Mouse (Mus musculus) neural tube, embryonic 15.5 days (tissue): ENCODE data around the gene Vmp1. TPM values are rescaled to one million over a fixed set of nuclear protein-coding genes. Genes with fewer than 3 reads are reported as not detected.
A peak's percentile ranks its signal among the peaks of the same experiment; 100 is the strongest.

Experiments used
- ATAC-seq: fragments of 200-750 bp; cut with Nextera tagmentation; 2 replicates; pipeline ENCODE4 v1.8.0; 2017; ENCODE audit warnings: mild to moderate bottlenecking, moderate TSS enrichment, moderate library complexity; ENCODE audit not compliant: low FRiP score
- H3K27ac ChIP-seq: fragments of 300-500 bp; sonication (generic); replicated peaks from 2 replicates; pipeline ENCODE4 v1.5.1; 2015; ENCODE audit warnings: mild to moderate bottlenecking, inconsistent platforms
- H3K27me3 ChIP-seq: fragments of 300-500 bp; sonication (generic); replicated peaks from 2 replicates; pipeline ENCODE4 v1.6.1; 2015; ENCODE audit warnings: inconsistent platforms
- H3K36me3 ChIP-seq: fragments of 300-500 bp; sonication (generic); 2 replicates; pipeline ENCODE4 v1.6.1; 2015; ENCODE audit warnings: inconsistent platforms
- H3K4me1 ChIP-seq: fragments of 300-500 bp; sonication (generic); 2 replicates; pipeline ENCODE4 v1.6.1; 2015; ENCODE audit warnings: inconsistent platforms
- H3K4me2 ChIP-seq: fragments of 300-500 bp; sonication (generic); 2 replicates; pipeline ENCODE4 v1.6.1; 2015; ENCODE audit warnings: inconsistent platforms, mild to moderate bottlenecking, moderate library complexity
- H3K4me3 ChIP-seq: fragments of 300-500 bp; sonication (generic); replicated peaks from 2 replicates; pipeline ENCODE4 v1.5.1; 2015; ENCODE audit warnings: mild to moderate bottlenecking, inconsistent platforms
- H3K9ac ChIP-seq: fragments of 300-500 bp; sonication (generic); replicated peaks from 2 replicates; pipeline ENCODE4 v1.6.1; 2015; ENCODE audit warnings: mild to moderate bottlenecking, inconsistent platforms
- H3K9me3 ChIP-seq: fragments of 300-500 bp; sonication (generic); replicated peaks from 2 replicates; pipeline ENCODE4 v1.6.1; 2016; ENCODE audit warnings: inconsistent platforms
- WGBS: fragments of 180-500 bp; shearing (Covaris S2); methylation state at CpG from one replicate; pipeline ENCODE4 v1.1.7; 2015; ENCODE audit warnings: mixed read lengths; 5-methylcytosine and 5-hydroxymethylcytosine counted together
- polyA plus RNA-seq: library from polyadenylated mRNA; unstranded; fragments of >200 nt; fragmentation: Nextera tagmentation; extraction: Ambion mirVana; gene quantifications from 2 replicates; pipeline ENCODE4 v1.2.1, GENCODE M21; 2015

Gene Vmp1
- polyA plus RNA-seq, 1 experiment from 2014 or later: 126 TPM

GRCm38 (mm10) chr11:86586868-86587792, 96.5 kb downstream of the Vmp1 start:
- no peaks in the 10 kb centered on the region; the same call in 1 of the 2 replicates for H3K36me3 ChIP-seq
- peak overlapping the region; percentile 19 for H3K4me3 ChIP-seq
- H3K4me2 ChIP-seq: peak overlapping the region; percentile 44
- WGBS: 14% methylated on average over 15 of the region's 15 CpGs
- peaks cover 10% of the 10 kb centered on the region; the same call in 1 of the 2 replicates for H3K4me1 ChIP-seq
- no peaks in the 10 kb centered on the region for H3K9me3 ChIP-seq
- H3K27me3 ChIP-seq: no peaks in the 10 kb centered on the region
- ATAC-seq: no peak
- no peak overlapping the region for H3K9ac ChIP-seq
- H3K27ac ChIP-seq: 0 out of 2 replicates have a peak overlapping the region, but pooled peaks have one; percentile 33

GRCm38 (mm10) chr11:86586177-86586867, 97.3 kb downstream of the Vmp1 start:
- no peaks in the 10 kb centered on the region; the same call in 1 of the 2 replicates for H3K36me3 ChIP-seq
- H3K4me3 ChIP-seq: peak overlapping the region; percentile 19; the same call in 1 of the 2 replicates
- H3K9ac ChIP-seq: no peak overlapping the region
- ATAC-seq: no peak
- WGBS: 26% methylated on average over 12 of the region's 12 CpGs
- H3K4me1 ChIP-seq: peaks cover 10% of the 10 kb centered on the region; the same call in 1 of the 2 replicates
- no peaks in the 10 kb centered on the region for H3K27me3 ChIP-seq
- H3K4me2 ChIP-seq: peak overlapping the region; percentile 44
- 0 out of 2 replicates have a peak overlapping the region, but pooled peaks have one; percentile 33 for H3K27ac ChIP-seq
- H3K9me3 ChIP-seq: no peaks in the 10 kb centered on the region

GRCm38 (mm10) chr11:86585598-86585984, 98.0 kb downstream of the Vmp1 start:
- Histone ChIP-seq H3K36me3 (no peaks in the 10 kb centered on the region; the same call in 1 of the 2 replicates), H3K27ac (no peak overlapping the region), H3K4me2 (no peak overlapping the region), H3K9me3 (no peaks in the 10 kb centered on the region), H3K9ac (no peak overlapping the region), H3K4me3 (no peak overlapping the region), H3K4me1 (peaks cover 10% of the 10 kb centered on the region; the same call in 1 of the 2 replicates), H3K27me3 (no peaks in the 10 kb centered on the region)
- 46% methylated on average over 3 of the region's 3 CpGs for WGBS
- ATAC-seq: no peak

DNA sequence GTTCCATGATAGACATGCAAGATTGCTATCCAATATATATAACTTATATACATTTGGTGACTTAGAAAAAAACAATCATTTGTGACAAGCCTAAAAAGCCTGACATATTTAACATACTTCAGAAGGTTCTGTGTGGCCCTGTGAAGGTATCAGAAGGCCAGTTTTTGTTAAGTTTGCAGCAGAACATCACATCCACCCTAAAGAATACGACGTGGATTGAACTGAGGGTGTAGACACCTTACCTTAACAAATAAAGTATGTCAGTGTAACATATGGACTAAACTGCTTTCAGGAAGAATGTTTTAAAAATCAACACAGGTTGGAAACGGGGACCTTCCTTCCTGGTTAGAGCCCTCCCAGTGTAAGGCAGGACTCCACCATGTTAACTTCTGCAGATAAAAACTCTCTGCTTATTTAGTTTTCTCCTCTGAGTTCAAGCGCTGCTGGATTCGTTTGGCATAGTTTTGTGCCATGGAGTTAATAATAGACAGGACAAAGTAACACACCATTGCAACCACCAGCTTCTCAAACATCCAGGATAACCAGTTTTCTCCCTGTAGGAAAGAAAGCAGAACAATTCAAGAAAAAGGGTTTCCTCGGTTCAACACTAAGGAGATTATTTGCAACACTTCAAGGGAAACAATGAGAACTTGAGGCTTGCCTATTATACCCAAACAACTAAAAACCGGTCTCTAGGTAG, 98.6 kb downstream of the Vmp1 start:
- H3K27ac ChIP-seq: no peak overlapping the region
- H3K27me3 ChIP-seq: no peaks in the 10 kb centered on the region
- H3K4me3 ChIP-seq: no peak overlapping the region
- H3K9ac ChIP-seq: no peak overlapping the region
- WGBS: 81% methylated on average over 7 of the region's 7 CpGs
- no peak for ATAC-seq
- H3K36me3 ChIP-seq: no peaks in the 10 kb centered on the region; the same call in 1 of the 2 replicates
- H3K4me1 ChIP-seq: peaks cover 10% of the 10 kb centered on the region; the same call in 1 of the 2 replicates
- H3K4me2 ChIP-seq: no peak overlapping the region
- H3K9me3 ChIP-seq: no peaks in the 10 kb centered on the region

DNA sequence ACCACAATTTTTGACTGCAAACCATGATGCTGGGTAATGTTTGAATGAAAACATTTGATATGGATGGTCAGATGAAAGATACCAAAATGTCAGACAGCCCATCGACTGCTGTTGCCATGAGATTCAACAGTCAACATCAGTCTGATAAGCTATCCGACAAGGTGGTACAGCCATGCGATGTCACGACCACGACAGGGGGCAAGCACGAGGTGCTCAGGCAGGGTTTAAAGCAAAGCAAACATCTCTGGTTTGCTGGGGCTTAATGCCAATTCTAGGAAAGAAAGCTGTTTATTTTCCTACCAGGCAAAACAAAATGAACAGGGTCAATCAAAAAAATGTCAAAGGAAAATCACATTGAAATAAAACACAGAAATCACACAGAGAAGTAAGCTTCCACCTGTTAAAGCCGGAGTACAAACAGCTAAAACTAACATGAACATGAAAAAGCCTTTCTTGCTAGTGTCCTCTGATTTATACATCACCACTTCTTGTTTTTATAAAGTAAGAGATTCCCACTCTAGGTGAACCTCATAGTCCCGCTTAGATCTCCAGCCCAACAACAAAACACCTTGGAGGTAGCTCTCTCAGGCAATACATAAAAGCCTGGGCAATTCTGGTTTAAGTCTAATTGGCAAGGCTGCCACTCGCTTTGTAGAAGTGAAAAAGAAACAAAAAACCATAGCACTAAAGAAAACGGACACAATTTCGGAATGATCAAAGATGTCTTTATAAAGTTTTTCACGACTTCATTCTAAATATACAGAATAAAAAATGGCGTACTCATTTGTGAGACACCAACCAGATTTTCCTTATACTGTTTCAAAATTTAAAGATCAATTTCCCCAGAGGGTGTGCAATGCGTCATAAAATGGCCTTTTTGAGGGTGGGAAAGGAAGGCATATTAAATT, 99.4 kb downstream of the Vmp1 start:
- no peak overlapping the region for H3K4me3 ChIP-seq
- H3K9ac ChIP-seq: no peak overlapping the region
- no peak overlapping the region for H3K27ac ChIP-seq
- H3K4me1 ChIP-seq: peaks cover 10% of the 10 kb centered on the region; the same call in 1 of the 2 replicates
- H3K27me3 ChIP-seq: no peaks in the 10 kb centered on the region
- no peaks in the 10 kb centered on the region; the same call in 1 of the 2 replicates for H3K36me3 ChIP-seq
- 91% methylated on average over 14 of the region's 14 CpGs for WGBS
- H3K9me3 ChIP-seq: no peaks in the 10 kb centered on the region
- ATAC-seq: no peak
- H3K4me2 ChIP-seq: no peak overlapping the region

DNA sequence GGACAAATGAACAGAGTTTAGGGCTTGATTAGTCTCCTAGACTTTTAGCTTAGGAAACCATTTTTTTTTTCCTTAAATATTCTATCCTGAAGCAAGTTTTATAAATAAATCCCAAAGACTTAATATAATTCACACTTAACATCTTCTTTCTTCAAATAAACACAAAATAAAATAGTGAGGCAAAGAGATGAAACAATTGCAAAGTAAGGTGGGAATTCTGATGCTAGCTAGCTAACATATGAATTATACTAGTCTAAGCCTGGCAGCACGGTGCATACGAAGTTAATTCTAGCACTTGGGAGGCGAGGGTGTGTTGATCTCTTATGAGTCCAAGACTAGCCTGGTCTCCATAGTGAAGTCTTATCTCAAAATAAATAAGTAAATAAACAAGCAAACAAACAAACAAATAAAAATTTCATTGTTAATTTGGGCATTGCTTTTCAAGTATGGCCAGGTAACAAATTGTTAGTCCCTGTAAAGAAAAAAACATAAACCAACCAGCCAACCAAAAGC, 100.3 kb downstream of the Vmp1 start:
- H3K27me3 ChIP-seq: no peaks in the 10 kb centered on the region
- H3K27ac ChIP-seq: no peak overlapping the region
- H3K9me3 ChIP-seq: no peaks in the 10 kb centered on the region
- no peak overlapping the region for H3K4me2 ChIP-seq
- H3K4me3 ChIP-seq: no peak overlapping the region
- no peak overlapping the region for H3K9ac ChIP-seq
- no peak for ATAC-seq
- peaks cover 10% of the 10 kb centered on the region; the same call in 1 of the 2 replicates for H3K4me1 ChIP-seq
- no peaks in the 10 kb centered on the region; the same call in 1 of the 2 replicates for H3K36me3 ChIP-seq
- WGBS: 93% methylated on average over 3 of the region's 3 CpGs

GRCm38 (mm10) chr11:86582543-86583260, 100.9 kb downstream of the Vmp1 start:
- WGBS: 94% methylated on average over 7 of the region's 7 CpGs
- Histone ChIP-seq H3K9ac (no peak overlapping the region), H3K9me3 (no peaks in the 10 kb centered on the region), H3K36me3 (no peaks in the 10 kb centered on the region; the same call in 1 of the 2 replicates), H3K4me1 (peaks cover 10% of the 10 kb centered on the region; the same call in 1 of the 2 replicates), H3K4me2 (no peak overlapping the region), H3K27me3 (no peaks in the 10 kb centered on the region), H3K27ac (no peak overlapping the region), H3K4me3 (no peak overlapping the region)
- ATAC-seq: no peak

GRCm38 (mm10) chr11:86581943-86582542, 101.6 kb downstream of the Vmp1 start:
- H3K27me3 ChIP-seq: no peaks in the 10 kb centered on the region
- WGBS: 93% methylated on average over 12 of the region's 12 CpGs

DNA sequence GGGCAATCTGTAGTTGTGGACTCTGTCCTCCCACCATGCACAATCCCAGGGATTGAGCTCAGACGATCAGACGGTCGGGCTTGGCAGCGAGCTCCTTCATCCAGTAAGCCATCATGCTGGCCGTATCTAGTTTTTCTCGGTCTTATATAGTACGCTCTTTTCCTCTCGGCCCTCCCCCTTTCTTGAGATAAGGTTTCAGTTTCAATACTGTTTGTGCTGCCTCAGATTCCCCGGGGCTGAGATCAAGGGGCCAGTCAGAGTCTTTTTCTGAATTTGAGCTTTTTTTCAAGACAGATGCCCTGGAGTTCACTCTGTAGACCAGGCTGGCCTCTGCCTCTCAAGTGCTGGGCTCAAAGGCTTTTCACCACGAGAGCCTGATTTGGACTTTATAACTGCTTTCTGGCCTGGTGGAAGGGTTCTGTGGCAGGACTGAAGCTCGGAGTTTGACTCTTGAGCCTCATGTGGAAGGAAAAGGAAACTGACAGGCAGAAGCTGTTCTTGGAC, 102.3 kb downstream of the Vmp1 start:
- Histone ChIP-seq H3K27ac (no peak overlapping the region), H3K9me3 (no peaks in the 10 kb centered on the region), H3K4me2 (no peak overlapping the region), H3K4me3 (no peak overlapping the region), H3K27me3 (no peaks in the 10 kb centered on the region), H3K36me3 (no peaks in the 10 kb centered on the region; the same call in 1 of the 2 replicates), H3K9ac (no peak overlapping the region), H3K4me1 (0 out of 2 replicates have a peak, but pooled peaks cover 7% of the 10 kb centered on the region)
- WGBS: 80% methylated on average over 11 of the region's 11 CpGs
- no peak for ATAC-seq

More at GRCm38 (mm10) chr11:86581943-86582542, 101.6 kb downstream of the Vmp1 start:
- Histone ChIP-seq H3K4me1 (peaks cover 5% of the 10 kb centered on the region; the same call in 1 of the 2 replicates), H3K36me3 (no peaks in the 10 kb centered on the region; the same call in 1 of the 2 replicates), H3K9ac (no peak overlapping the region), H3K4me2 (no peak overlapping the region), H3K9me3 (no peaks in the 10 kb centered on the region), H3K27ac (no peak overlapping the region), H3K4me3 (no peak overlapping the region)
- no peak for ATAC-seq
